Mouse (Mus musculus) telencephalon, adult 2 months (tissue): ENCODE measurements around the gene Tpbpa.
"Not testable (repeated sequence)": the region's sequence is repeated elsewhere in the genome, so short reads cannot be mapped to it uniquely, and the experiment has no call there.

Experiments
- DNase-seq: peaks from one replicate; pipeline ENCODE4 v3.0.0-alpha.2; 2011; ENCODE audit warnings: low read depth, low spot score

The Tpbpa gene

DNA sequence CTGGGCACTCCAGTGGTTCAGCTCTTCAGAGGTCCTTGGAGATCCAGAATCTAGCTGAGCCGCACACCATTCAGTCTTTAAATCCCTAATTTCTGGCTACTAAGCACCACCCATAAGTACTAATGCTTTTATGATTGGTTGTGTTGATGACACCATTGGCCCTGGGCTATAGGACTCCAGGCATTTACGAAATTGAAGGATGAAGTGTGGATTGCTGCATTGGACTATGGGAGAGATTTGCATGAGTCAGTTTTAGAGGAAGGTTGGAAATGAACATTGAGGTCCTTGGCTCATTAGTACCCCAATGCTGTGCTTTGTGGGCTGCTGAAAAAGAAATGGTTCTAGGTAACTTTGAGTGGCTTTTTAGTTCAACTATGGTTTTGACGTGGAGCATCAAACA lies at the start of gene Tpbpa:
Gene Tpbpa, minus strand, starts transcription at position 101 of the 400 bp plus-strand sequence.
- DNase-seq: not testable (repeated sequence)

DNA sequence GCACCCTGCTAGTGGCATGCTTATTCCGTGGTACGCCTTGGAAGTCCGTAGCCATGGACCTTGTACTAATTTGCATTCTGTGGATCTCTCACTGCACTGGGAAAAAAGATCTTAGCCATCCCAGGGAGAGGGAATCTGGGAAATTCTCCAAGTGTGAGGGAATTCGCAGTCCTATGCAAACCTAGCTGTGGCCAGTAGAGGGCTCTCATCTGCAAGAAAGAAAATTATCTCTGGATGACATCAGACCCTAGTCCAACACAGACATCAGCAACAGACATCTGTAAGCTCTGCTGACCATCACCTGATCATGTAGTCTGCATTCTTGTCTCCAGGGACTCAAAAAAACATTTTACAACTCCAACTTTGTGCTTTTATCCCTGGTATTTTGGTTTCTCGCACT lies 45.1 kb upstream of the Tpbpa start:
- not testable (repeated sequence) for DNase-seq

DNA sequence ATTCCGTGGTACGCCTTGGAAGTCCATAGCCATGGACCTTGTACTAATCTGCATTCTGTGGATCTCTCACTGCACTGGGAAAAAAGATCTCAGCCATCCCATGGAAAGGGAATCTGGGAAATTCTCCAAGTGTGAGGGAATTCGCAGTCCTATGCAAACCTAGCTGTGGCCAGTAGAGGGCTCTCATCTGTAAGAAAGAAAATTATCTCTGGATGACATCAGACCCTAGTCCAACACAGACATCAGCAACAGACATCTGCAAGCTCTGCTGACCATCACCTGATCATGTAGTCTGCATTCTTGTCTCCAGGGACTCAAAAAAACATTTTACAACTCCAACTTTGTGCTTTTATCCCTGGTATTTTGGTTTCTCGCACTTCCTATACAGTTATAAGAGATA lies 30.5 kb upstream of the Tpbpa start:
- DNase-seq: not testable (repeated sequence)

DNA sequence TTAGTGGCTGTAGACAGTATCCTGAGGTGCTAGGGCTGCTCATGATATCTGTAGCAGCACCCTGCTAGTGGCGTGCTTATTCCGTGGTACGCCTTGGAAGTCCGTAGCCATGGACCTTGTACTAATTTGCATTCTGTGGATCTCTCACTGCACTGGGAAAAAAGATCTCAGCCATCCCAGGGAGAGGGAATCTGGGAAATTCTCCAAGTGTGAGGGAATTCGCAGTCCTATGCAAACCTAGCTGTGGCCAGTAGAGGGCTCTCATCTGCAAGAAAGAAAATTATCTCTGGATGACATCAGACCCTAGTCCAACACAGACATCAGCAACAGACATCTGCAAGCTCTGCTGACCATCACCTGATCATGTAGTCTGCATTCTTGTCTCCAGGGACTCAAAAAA lies 22.2 kb upstream of the Tpbpa start:
- DNase-seq: not testable (repeated sequence)

DNA sequence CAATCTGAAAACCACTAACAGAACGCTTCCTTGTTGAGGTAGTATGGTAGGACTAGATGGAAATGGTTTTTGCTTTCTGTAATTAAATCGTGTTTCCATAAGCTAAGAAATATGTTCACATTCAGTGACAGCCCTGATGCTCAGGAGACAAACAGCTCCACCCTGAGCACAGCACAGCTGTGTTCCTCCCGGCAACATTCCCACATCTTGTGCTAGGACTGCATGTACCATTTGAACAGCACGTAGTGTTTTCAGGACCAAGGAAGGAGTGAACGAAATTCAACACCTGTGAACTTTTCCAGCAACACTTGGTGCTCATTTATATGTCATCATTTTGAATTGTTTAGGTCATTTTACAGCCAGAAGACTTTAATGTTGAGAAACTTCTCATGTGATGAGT lies 19.9 kb upstream of the Tpbpa start:
- DNase-seq: no peak

DNA sequence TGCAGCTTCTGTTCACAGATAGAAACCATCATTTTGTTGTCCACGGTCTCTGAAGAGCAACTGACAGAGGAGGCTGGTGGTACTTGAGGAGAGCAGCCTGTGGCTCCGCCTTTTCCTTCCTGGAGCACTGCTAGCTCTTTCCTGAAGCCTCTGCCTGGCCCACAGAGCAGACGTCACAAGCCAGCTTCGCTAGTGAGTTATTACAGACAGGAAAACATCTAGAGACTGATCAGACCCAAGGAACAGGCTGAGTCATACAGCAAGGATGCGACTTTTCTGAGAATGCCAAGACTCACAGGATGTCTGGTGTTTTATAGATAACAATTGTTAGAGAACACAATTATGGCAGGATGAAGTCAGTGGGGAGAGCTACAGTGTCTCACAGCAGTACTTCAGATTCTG lies 5.3 kb downstream of the Tpbpa start, which contains the start of the genes Gm49391 and Ctla2a:
Gene Gm49391, minus strand, starts transcription at position 72 of the 402 bp plus-strand sequence.
Gene Ctla2a, minus strand, starts transcription at position 126 of the 402 bp plus-strand sequence.
- no peak for DNase-seq

DNA sequence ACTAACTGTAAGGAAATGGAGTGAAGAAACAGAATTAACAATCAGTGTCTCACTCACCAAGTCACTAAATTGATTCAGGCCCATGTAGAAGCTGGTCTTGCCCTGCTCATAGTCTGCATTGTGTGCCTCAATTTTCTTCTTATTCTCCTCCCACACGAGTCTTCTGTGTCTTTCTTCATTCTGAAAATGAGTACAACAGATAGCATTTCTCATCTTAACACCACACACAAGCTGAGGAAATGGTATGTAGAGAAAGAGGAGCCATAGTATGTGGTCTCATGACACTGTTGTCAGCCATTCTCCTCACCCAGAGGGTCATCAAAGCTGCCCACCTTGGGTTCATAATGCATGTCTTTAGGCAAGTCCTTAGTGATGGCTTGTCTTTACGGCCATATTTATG lies 6.3 kb downstream of the Tpbpa start, which contains the start of gene Gm49393:
Gene Gm49393, minus strand, starts transcription at position 101 of the 400 bp plus-strand sequence.
- not testable (repeated sequence) for DNase-seq

DNA sequence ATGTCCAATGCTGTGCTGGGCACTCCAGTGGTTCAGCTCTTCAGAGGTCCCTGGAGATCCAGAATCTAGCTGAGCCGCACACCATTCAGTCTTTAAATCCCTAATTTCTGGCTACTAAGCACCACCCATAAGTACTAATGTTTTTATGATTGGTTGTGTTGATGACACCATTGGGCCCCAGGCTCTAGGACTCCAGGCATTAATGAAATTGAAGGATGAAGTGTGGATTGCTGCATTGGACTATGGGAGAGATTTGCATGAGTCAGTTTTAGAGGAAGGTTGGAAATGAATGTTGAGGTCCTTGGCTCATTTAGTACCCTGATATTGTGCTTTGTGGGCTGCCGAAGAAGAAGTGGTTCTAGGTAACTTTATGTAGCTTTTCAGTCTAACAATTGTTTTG lies 37.0 kb downstream of the Tpbpa start, which contains the start of gene Tpbpb:
Gene Tpbpb, minus strand, starts transcription at position 101 of the 400 bp plus-strand sequence.
- DNase-seq: not testable (repeated sequence)

DNA sequence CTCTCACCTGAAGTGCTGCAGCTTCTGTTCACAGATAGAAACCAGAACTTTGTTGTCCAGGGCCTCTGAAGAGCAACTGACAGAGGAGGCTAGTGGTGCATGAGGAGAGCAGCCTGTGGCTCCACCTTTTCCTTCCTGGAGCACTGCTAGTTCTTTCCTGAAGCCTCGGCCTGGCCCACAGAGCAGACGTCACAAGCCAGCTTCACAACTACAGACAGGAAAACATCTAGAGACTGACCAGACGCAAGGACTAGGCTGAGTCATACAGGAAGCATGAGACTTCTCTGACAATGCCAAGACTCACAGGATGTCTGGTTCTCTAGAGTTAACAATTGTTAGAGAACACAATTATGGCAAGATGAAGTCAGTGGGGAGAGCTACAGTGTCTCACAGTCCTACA lies 44.5 kb downstream of the Tpbpa start, which contains the start of gene Ctla2b:
Gene Ctla2b, minus strand, starts transcription at position 120 of the 400 bp plus-strand sequence.
- DNase-seq: no peak

DNA sequence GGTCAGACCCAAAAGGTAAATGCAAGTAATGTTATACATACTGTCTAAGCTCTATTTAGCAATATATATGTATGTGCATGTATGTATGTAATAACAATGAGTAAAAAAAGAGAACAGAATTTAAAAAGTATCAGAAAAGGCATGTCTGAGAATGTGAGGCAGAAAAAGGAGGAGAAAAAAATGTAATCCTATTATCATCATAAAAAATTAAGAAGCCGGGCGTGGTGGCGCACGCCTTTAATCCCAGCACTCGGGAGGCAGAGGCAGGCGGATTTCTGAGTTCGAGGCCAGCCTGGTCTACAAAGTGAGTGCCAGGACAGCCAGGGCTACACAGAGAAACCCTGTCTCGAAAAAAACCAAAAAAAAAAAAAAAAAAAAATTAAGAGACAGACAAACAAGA lies 45.0 kb downstream of the Tpbpa start, which contains the start of gene Gm49392:
Gene Gm49392, minus strand, starts transcription at position 101 of the 400 bp plus-strand sequence.
- not testable (repeated sequence) for DNase-seq

DNA sequence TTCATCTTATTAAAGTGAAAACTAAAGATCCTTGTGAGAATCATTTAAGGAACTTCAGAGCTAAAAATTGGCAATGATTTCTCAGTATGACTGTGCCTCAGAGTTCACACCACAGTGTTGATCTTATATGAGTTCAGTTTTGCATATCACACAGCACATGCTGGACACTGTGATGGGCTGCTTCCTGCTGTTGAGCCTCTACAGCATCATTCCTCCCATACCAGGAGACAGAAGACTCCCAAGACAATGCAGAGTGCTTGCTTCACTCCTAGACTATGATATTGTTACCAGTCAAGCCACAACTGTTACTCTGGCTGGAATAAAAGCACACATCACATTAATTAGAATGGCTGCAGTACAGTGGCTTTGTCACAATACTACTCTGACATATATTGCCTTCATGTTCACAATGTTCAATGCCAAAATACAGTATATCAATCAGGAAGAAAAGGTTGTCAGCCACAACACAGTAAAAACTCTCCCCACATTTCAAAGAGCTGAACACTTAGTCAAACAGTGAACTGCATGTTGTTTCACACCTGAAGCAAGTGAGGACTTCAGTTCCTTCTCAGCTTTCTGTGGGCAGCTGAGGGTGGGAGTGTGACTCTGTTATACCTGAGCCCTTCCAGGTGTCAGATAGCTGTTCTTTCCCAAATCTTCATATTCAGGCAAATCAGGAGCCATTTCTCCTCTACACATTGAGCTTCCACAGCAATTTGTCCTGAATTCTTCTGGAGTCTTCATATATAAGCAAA lies 46.2 kb downstream of the Tpbpa start:
- DNase-seq: no peak

DNA sequence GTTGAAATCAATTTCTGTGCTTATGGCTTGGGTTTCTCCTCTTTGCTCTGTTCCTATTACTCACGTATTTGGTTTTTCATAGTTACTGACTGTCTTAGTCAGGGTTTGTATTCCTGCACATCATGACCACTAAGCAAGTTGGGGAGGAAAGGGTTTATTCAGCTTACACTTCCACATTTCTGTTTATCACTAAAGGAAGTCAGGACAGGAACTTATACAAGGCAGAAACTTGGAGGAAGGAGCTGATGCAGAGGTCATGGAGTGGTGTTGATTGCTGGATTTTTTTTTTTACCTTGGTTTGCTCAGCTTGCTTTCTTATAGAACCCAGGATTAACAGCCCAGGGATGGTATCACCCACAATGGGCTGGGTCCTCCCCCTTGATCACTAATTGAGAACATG lies 49.5 kb downstream of the Tpbpa start:
- DNase-seq: no peak
